Mouse (Mus musculus) lung, postnatal 0 days (tissue): ENCODE results near the gene Tmem252. TPM values are rescaled to one million over a fixed set of nuclear protein-coding genes. Genes with fewer than 3 reads are reported as not detected.

Experiments
- ATAC-seq: fragments of 200-750 bp; cut with Nextera tagmentation; 2 replicates; pipeline ENCODE4 v1.8.0; 2017; ENCODE audit warnings: moderate library complexity
- DNase-seq: peaks from one replicate; pipeline ENCODE4 v3.0.0-alpha.2; 2016; ENCODE audit warnings: low spot score
- H3K27ac ChIP-seq: fragments of 300-500 bp; sonication (generic); 2 replicates; pipeline ENCODE4 v1.5.1; 2014; ENCODE audit warnings: antibody characterized with exemption, mild to moderate bottlenecking, low read length, mixed read lengths
- H3K27me3 ChIP-seq: fragments of 300-500 bp; sonication (generic); replicated peaks from 2 replicates; pipeline ENCODE4 v1.6.1; 2014; ENCODE audit warnings: low read length, mixed read lengths; ENCODE audit not compliant: insufficient read depth
- H3K36me3 ChIP-seq: fragments of 300-500 bp; sonication (generic); 2 replicates; pipeline ENCODE4 v1.6.1; 2014; ENCODE audit warnings: low read length, mixed read lengths; ENCODE audit not compliant: insufficient read depth
- H3K4me1 ChIP-seq: fragments of 300-500 bp; sonication (generic); 2 replicates; pipeline ENCODE4 v1.6.1; 2014; ENCODE audit warnings: antibody characterized with exemption, low read depth, low read length, mixed read lengths; ENCODE audit not compliant: insufficient read depth
- H3K4me2 ChIP-seq: fragments of 300-500 bp; sonication (generic); replicated peaks from 2 replicates; pipeline ENCODE4 v1.6.1; 2014; ENCODE audit warnings: low read depth, mild to moderate bottlenecking, low read length, moderate library complexity, mixed read lengths
- H3K4me3 ChIP-seq: fragments of 300-500 bp; sonication (generic); 2 replicates; pipeline ENCODE4 v1.5.1; 2014; ENCODE audit warnings: low read depth, low read length
- H3K9ac ChIP-seq: fragments of 300-500 bp; sonication (generic); replicated peaks from 2 replicates; pipeline ENCODE4 v1.6.1; 2014; ENCODE audit warnings: low read depth, mild to moderate bottlenecking
- H3K9me3 ChIP-seq: fragments of 300-500 bp; sonication (generic); 2 replicates; pipeline ENCODE4 v1.6.1; 2016; ENCODE audit warnings: low read length, mixed read lengths
- CTCF ChIP-seq: IDR thresholded peaks from 2 replicates; pipeline ENCODE4 v1.5.1; 2016; ENCODE audit warnings: antibody characterized with exemption, mild to moderate bottlenecking
- EP300 ChIP-seq: IDR thresholded peaks from 2 replicates; pipeline ENCODE4 v1.6.1; 2016; ENCODE audit warnings: antibody characterized with exemption, mild to moderate bottlenecking, control low read depth
- WGBS: fragments of 180-500 bp; shearing (Covaris S2); extraction: QIAGEN DNeasy Blood & Tissue Kit; methylation state at CpG from one replicate; pipeline ENCODE4 v1.1.7; 2014; 5-methylcytosine and 5-hydroxymethylcytosine counted together
- polyA plus RNA-seq: library from polyadenylated mRNA; unstranded; fragments of >200 nt; fragmentation: Nextera tagmentation; extraction: Ambion mirVana; gene quantifications from 2 replicates; pipeline ENCODE4 v1.2.1, GENCODE M21; 2015

The Tmem252 gene
- 4.5 and 6.2 TPM in 2 replicates for polyA plus RNA-seq

DNA sequence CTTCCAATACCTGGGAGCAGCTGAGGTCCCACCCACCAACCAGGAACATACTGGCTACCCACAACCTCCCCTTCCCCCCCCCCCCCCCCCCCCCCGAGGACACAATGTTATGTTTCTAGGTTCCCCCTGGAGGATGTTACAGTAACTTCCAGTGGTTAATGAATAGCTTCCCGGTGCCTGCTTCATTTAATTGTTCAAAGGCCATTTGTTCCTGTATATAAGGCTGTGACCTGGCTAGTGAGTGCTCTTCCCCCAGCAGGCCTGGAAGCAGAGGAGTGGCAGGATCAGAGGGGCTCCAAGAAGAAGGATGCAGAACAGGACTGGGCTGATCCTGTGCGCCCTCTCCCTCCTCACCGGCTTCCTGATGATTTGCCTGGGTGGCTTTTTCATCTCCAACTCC is at the start of gene Tmem252:
Gene Tmem252, plus strand, starts transcription at position 247 of the 400 bp plus-strand sequence.
- Histone ChIP-seq H3K4me1 (0 out of 2 replicates have a peak, but pooled peaks cover 3% of the 10 kb centered on the region), H3K4me2 (peak within 1 kb of the TSS; percentile 29; the same call in 1 of the 2 replicates), H3K4me3 (no peak within 1 kb of the TSS), H3K9ac (no peak within 1 kb of the TSS), H3K9me3 (no peaks in the 10 kb centered on the region), H3K36me3 (no peaks in the 10 kb centered on the region), H3K27me3 (no peaks in the 10 kb centered on the region), H3K27ac (peak within 1 kb of the TSS; percentile 68)
- DNase-seq = peak; percentile 39
- WGBS = 62% methylated on average over 3 of the region's 4 CpGs
- TF ChIP-seq EP300 = no peak
- no peak for TF ChIP-seq CTCF
- peak; percentile 61 for ATAC-seq

DNA sequence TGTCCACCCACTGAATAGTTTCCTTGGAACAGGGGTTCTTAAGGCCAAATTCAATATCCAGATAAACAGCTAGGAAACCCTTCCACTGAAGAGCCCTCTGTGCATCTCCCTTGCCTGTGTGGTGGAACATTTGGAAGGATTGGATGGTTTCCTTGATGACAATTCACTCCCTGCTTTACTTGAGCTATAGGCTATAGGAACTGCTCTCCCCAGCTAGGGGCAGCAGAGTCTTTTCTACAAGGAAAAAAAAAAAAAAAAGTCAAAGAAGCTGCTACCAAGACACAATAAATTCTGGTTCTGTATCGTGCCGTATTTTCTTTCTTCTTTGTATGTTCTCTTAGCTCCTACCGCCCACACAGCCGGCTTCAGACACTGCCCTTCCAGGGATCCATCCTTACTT is 45.8 kb upstream of the Tmem252 start:
- Histone ChIP-seq H3K27ac (no peak overlapping the region), H3K27me3 (no peaks in the 10 kb centered on the region)
- whole genome bisulfite sequencing = 62% methylated on average over 4 of the region's 4 CpGs

DNA sequence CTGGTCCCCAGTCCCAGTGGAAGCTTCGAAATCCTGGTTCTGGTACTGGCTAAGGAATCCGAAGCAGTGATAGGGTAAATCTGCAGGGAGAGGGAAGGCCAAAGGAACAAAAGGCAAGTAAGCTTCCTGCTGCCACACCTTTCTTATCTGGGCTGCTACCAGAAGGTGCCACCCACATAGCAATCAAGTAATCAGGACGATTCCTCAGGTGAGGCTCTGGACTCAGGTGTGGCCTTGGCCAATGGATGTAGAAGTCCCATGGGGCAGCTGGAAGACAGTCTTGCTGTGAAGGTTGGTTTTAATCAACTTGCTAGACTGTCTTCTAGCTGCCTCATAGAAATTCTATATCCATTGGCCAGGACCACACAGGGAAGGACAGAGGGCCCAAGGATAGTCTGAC is 40.8 kb upstream of the Tmem252 start:
- no peak overlapping the region for H3K4me3 ChIP-seq
- TF ChIP-seq CTCF = no peak
- no peak for TF ChIP-seq EP300
- no peak overlapping the region for H3K9ac ChIP-seq
- DNase-seq (no peak), ATAC-seq (no peak)
- no peak overlapping the region for H3K27ac ChIP-seq
- no peaks in the 10 kb centered on the region for H3K4me1 ChIP-seq
- H3K27me3 ChIP-seq = no peaks in the 10 kb centered on the region
- 77% methylated on average over 3 of the region's 3 CpGs for WGBS
- no peak overlapping the region for H3K4me2 ChIP-seq
- no peaks in the 10 kb centered on the region for H3K9me3 ChIP-seq
- H3K36me3 ChIP-seq = no peaks in the 10 kb centered on the region

More for the DNA sequence above, 45.8 kb upstream of the Tmem252 start:
- DNase-seq (no peak), ATAC-seq (no peak)
- H3K4me3 ChIP-seq = no peak overlapping the region
- H3K4me1 ChIP-seq = no peaks in the 10 kb centered on the region
- no peak overlapping the region for H3K4me2 ChIP-seq
- no peaks in the 10 kb centered on the region for H3K36me3 ChIP-seq
- H3K9me3 ChIP-seq = no peaks in the 10 kb centered on the region
- no peak overlapping the region for H3K9ac ChIP-seq
- TF ChIP-seq EP300 = no peak
- no peak for TF ChIP-seq CTCF

DNA sequence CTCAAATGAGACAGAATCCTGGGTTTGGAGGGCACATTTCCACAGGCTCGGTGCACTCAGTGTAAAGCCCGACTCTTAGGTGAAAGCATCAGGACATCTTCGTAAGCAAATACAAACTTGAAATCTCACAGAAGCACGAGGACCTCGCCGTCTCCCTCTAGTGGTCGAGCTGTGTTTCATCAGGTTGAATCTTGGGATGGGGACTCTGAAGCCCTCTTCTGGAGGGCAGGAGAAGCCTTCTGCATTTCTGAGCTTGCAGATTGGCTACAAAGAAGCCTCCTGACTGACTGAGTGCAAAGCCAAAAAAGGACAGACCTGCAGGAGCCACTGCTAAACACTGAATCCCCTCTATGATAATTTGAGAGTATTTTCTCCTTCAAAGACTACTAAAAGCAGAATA is 39.2 kb upstream of the Tmem252 start:
- Histone ChIP-seq H3K27me3 (no peaks in the 10 kb centered on the region), H3K4me3 (no peak overlapping the region), H3K36me3 (no peaks in the 10 kb centered on the region), H3K9ac (no peak overlapping the region), H3K4me2 (no peak overlapping the region), H3K4me1 (no peaks in the 10 kb centered on the region), H3K9me3 (no peaks in the 10 kb centered on the region), H3K27ac (no peak overlapping the region)
- peak; percentile 54 for ATAC-seq
- 4% methylated on average over 7 of the region's 7 CpGs for WGBS
- no peak for TF ChIP-seq EP300
- TF ChIP-seq CTCF = peak; percentile 97
- peak; percentile 88 for DNase-seq

DNA sequence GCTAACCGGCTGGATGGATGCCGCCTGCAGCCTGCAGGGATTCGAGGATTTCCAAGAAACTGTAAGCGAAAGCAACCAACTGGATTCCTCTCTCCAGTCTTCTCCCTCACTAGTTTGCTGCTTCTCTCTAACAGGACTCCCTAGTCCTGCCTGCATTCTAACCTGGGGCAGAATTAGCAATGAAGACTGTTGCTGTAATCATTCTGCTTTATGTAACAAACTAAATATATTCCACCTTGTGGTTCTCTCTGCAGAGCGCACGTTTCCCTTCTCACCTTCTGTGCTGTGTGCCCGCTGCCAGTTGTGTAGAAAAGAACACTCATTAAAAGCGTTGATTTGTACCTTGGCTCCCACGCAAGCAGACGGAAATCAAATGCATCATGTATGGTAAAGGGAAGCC is 37.2 kb upstream of the Tmem252 start:
- WGBS = 81% methylated on average over 10 of the region's 10 CpGs
- Histone ChIP-seq H3K4me2 (no peak overlapping the region), H3K9ac (no peak overlapping the region), H3K9me3 (no peaks in the 10 kb centered on the region), H3K27ac (no peak overlapping the region), H3K4me3 (no peak overlapping the region), H3K4me1 (no peaks in the 10 kb centered on the region), H3K36me3 (no peaks in the 10 kb centered on the region), H3K27me3 (no peaks in the 10 kb centered on the region)
- ATAC-seq (no peak), DNase-seq (no peak)
- TF ChIP-seq EP300 (no peak), CTCF (no peak)

DNA sequence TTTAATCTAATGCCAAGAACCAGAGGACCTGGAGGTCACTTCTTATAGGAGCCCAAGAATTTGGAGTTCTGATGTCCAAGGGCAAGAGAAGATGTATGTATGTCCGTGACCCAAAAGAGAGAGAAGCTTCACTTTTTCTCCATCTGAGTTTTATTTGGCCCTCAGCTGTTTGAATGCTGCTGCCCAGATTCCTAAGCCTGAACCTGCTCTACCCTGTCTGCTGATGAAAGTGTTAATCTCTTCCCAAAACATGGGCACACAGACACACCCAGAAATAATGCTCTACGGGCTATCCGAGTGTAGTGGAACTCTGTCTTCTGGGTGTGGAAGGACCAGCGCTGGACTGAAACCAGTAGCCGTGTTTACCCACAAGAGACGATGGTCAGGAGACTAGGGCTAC is 35.8 kb upstream of the Tmem252 start:
- Histone ChIP-seq H3K9ac (no peak overlapping the region), H3K4me3 (no peak overlapping the region), H3K27me3 (no peaks in the 10 kb centered on the region), H3K4me2 (no peak overlapping the region), H3K4me1 (no peaks in the 10 kb centered on the region), H3K27ac (no peak overlapping the region), H3K36me3 (no peaks in the 10 kb centered on the region), H3K9me3 (no peaks in the 10 kb centered on the region)
- no peak for TF ChIP-seq EP300
- TF ChIP-seq CTCF = no peak
- no peak for DNase-seq
- 92% methylated on average over 6 of the region's 6 CpGs for WGBS
- ATAC-seq = no peak

DNA sequence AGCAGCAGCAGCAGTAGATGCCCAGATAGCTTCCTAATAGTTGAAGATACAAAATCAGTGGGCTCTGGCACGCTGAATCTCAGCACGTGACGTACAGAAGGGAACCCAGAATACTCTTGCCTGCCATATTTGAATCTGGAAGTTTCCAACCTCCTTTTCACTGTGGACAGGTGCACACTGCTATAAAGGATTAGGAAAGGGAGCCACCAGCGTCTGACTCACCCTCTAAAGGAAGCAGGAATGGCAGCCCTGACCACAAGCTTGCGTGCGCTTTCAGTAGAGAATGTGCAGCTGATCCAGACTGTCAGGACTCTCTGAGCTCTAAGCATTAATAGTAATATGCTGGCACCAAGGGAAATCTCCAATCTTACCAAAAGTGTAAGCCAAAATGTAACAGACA is 32.8 kb upstream of the Tmem252 start:
- 90% methylated on average over 6 of the region's 6 CpGs for WGBS
- no peak overlapping the region for H3K4me3 ChIP-seq

More for the DNA sequence above, 32.8 kb upstream of the Tmem252 start:
- Histone ChIP-seq H3K27me3 (no peaks in the 10 kb centered on the region), H3K4me1 (no peaks in the 10 kb centered on the region), H3K9ac (no peak overlapping the region), H3K27ac (no peak overlapping the region), H3K4me2 (no peak overlapping the region), H3K36me3 (no peaks in the 10 kb centered on the region), H3K9me3 (no peaks in the 10 kb centered on the region)
- ATAC-seq = no peak
- no peak for DNase-seq
- TF ChIP-seq EP300 (no peak), CTCF (no peak)
